Mouse (Mus musculus): Measurements from ENCODE around the gene Tex52.

The Tex52 gene

DNA sequence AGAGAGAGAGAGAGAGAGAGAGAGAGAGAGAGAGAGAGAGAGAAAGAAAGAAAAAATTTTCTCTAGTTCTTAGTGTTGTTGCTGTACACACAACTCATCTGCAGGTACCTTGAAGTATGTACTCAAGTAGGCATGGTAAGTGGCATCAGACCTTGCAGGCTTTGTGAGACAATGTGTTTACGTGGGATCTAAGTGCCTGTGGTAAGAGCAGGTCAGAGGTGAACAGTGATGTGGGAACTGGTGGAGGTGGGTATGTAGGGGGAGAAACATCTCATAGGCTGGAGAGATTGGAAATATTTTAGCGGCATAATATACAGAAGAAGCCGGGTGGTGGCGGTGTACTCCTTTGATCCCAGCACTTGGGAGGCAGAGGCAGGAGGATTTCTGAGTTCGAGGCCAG is 52.3 kb downstream of the Tex52 start:
- in situ Hi-C loops (cut with MseI, MboI): no loop called here

DNA sequence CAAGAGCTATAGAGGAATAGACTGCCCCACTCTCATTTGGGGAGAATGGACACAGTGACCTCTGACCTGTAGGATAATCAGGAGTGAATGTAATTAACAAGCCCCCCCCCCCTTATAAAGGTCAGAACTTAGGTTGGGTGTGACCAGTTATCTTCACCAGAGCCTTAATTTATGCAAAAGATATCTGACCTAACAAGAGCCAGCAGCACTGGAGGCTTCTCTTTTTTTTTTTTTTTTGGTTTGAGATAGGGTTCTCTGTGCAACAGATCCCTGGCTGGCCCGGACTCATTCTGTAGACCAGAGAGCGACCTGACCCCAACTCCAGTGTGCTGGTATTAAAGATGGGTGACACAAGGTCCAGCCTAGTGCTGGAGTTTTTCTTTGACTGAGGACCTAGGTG is 54.0 kb downstream of the Tex52 start:
- in situ Hi-C loops (cut with MseI, MboI): no loop called here

DNA sequence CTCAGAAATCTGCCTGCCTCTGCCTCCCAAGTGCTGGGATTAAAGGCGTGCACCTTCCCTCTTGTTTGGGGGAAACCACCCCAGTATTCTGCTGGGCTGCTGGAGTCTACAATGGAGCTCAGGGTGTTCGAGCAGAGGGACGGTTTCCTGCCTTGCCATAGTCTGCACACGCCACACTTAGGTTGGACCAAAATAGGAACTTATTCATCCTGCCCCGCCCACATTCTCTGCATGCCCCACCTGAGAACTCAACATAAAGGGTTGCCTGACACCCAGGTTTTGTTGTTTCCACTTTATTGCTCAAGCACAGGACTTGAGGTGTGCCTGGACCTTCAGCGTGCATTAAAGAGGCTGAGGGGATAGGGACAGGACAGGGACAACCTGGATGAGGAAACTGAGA is 54.6 kb downstream of the Tex52 start:
- in situ Hi-C loops (cut with MseI, MboI): no loop called here

DNA sequence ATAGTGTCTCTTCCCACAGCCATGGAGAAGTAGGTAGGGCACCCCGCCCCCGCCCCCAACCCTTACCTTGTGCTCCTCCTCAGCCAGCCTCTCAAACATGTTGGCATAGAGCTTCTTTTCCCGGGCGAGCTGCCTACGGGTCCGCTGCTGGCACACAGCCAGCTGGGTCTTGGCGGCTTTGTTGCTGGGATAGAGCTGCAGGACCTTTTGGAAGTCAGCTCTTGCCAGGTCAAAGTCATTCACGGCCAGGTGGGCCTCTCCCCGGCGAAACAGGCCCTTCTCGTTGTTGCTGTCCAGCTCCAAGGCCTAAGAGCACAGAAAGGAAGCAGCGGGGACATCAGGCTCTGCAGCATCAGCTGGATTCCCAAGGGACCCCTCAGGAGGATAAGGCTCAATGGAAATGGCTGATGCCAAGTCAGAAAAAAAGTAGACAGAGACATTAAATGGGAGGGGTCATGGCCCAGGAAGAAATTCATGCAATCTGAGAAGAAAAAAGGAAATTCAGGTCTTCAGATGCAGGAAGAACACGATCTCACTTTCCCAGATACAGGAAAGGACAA is 57.2 kb downstream of the Tex52 start:
- in situ Hi-C loops (cut with MseI, MboI): no loop called here

DNA sequence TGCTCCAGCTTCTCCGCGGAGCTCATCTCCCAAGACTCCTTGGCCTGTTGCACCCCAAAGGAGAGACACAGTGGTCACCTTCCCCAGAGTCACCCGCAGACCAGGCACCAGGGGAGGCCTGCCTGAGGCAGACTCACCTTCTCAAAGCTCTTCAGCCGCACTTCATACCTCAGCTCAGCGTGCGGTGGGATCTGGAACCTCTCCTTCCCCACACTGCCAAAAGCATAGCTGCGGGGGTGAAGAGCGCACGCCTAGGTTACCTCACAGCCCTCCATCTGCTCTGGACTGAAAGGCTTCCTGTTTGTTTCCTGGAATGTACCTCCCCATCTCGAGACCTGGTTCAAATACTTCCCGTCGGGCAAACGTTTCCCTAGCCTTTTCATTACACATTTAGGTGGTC is 58.3 kb downstream of the Tex52 start:
- in situ Hi-C loops (cut with MseI, MboI): no loop called here
